Mouse (Mus musculus) embryonic facial prominence, embryonic 11.5 days (tissue): ENCODE measurements around the gene Olfr883. TPM values are rescaled to one million over a fixed set of nuclear protein-coding genes. Genes with fewer than 3 reads are reported as not detected.

Source experiments
- ATAC-seq: fragments of 200-750 bp; cut with Nextera tagmentation; replicated peaks from 2 replicates; pipeline ENCODE4 v1.8.0; 2017; ENCODE audit warnings: low read depth; ENCODE audit not compliant: insufficient number of reproducible peaks, low FRiP score, low TSS enrichment
- DNase-seq: peaks from one replicate; pipeline ENCODE4 v3.0.0-alpha.2; 2015; ENCODE audit warnings: low spot score
- H3K27ac ChIP-seq: fragments of 300-500 bp; sonication (generic); replicated peaks from 2 replicates; pipeline ENCODE4 v1.5.1; 2014; ENCODE audit warnings: mild to moderate bottlenecking, low read depth, low read length, control low read depth
- H3K27me3 ChIP-seq: fragments of 300-500 bp; sonication (generic); 2 replicates; pipeline ENCODE4 v1.6.1; 2014; ENCODE audit warnings: mild to moderate bottlenecking, low read length, moderate library complexity, mixed read lengths; ENCODE audit not compliant: control insufficient read depth, insufficient read depth
- H3K36me3 ChIP-seq: fragments of 300-500 bp; sonication (generic); replicated peaks from 2 replicates; pipeline ENCODE4 v1.6.1; 2014; ENCODE audit warnings: low read depth, mild to moderate bottlenecking, low read length, moderate library complexity, mixed read lengths; ENCODE audit not compliant: control insufficient read depth, insufficient read depth
- H3K4me1 ChIP-seq: fragments of 300-500 bp; sonication (generic); 2 replicates; pipeline ENCODE4 v1.6.1; 2014; ENCODE audit warnings: low read length, mixed read lengths; ENCODE audit not compliant: control insufficient read depth, insufficient read depth
- H3K4me2 ChIP-seq: fragments of 300-500 bp; sonication (generic); 2 replicates; pipeline ENCODE4 v1.6.1; 2014; ENCODE audit warnings: low read depth, mild to moderate bottlenecking, control low read depth, low read length, moderate library complexity
- H3K4me3 ChIP-seq: fragments of 300-500 bp; sonication (generic); 2 replicates; pipeline ENCODE4 v1.5.1; 2014; ENCODE audit warnings: low read depth, low read length, control low read depth
- H3K9ac ChIP-seq: fragments of 300-500 bp; sonication (generic); replicated peaks from 2 replicates; pipeline ENCODE4 v1.6.1; 2014; ENCODE audit warnings: mild to moderate bottlenecking, control low read depth, low read length
- H3K9me3 ChIP-seq: fragments of 300-500 bp; sonication (generic); replicated peaks from 2 replicates; pipeline ENCODE4 v1.6.1; 2016; ENCODE audit warnings: mild to moderate bottlenecking, low read length, inconsistent platforms, mixed read lengths; ENCODE audit not compliant: control insufficient read depth
- WGBS: fragments of 180-500 bp; shearing (Covaris S2); extraction: QIAGEN DNeasy Blood & Tissue Kit; methylation state at CpG from one replicate; pipeline ENCODE4 v1.1.7; 2014; 5-methylcytosine and 5-hydroxymethylcytosine counted together
- polyA plus RNA-seq: library from polyadenylated mRNA; unstranded; fragments of >200 nt; fragmentation: Nextera tagmentation; extraction: Ambion mirVana; gene quantifications from 2 replicates; pipeline ENCODE4 v1.2.1, GENCODE M21; 2014

Gene Olfr883
- polyA plus RNA-seq = not detected in 2 replicates

DNA sequence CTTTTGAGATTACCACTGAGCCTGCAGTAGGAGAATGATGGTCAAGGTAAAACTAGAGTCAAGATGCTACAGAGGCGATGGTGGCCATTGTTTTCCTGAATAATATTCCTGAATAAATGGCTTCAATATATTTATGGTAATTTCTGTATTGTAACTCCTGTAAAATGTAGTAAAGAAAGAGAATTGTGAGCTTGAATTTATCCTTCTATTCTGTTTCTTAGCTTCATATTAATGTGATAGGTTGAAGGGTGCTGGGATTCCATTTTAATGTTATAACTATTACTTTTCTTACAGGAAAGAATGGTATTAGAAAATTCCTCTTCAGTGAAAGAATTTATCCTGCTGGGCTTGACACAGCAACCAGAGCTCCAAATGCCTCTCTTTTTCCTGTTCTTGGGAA, at the start of gene Olfr883:
TSS of gene Olfr883 (plus strand) at position 301 of the 400 bp plus-strand sequence.
- ATAC-seq = no peak
- H3K27me3 ChIP-seq = no peaks in the 10 kb centered on the region

DNA sequence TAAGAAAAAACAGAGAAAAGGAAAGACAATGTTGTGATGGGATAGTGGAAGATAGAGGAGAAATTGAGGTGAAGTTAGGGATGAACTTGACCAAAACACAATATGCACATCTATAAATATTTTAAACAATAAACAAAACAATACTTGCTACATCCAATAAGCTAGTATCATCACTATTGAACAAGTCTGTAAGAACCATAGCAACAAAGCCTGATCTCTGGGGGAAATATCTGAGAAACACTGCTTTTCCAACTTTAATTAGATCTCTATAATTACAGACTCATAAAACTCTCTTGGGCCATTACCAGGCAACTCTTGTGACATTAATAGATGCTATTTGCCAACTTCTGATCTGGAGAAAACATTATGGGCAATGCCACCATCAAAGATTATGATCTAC, 34.1 kb upstream of the Olfr883 start, which contains the start of gene Olfr881:
TSS of gene Olfr881 (plus strand) at position 301 of the 400 bp plus-strand sequence.
- Histone ChIP-seq H3K4me3 (no peak within 1 kb of the TSS), H3K4me1 (no peaks in the 10 kb centered on the region), H3K27ac (no peak within 1 kb of the TSS), H3K4me2 (no peak within 1 kb of the TSS), H3K9me3 (no peaks in the 10 kb centered on the region), H3K36me3 (no peaks in the 10 kb centered on the region), H3K9ac (no peak within 1 kb of the TSS), H3K27me3 (no peaks in the 10 kb centered on the region)
- no peak for ATAC-seq
- DNase-seq = no peak

More for the DNA sequence above, at the start of gene Olfr883:
- no peaks in the 10 kb centered on the region for H3K36me3 ChIP-seq
- no peak within 1 kb of the TSS for H3K9ac ChIP-seq
- 90% methylated on average over 1 of the region's 1 CpGs for WGBS
- no peak within 1 kb of the TSS for H3K27ac ChIP-seq
- H3K4me1 ChIP-seq = no peaks in the 10 kb centered on the region
- H3K4me3 ChIP-seq = no peak within 1 kb of the TSS
- DNase-seq = no peak
- H3K4me2 ChIP-seq = no peak within 1 kb of the TSS
- no peaks in the 10 kb centered on the region for H3K9me3 ChIP-seq

DNA sequence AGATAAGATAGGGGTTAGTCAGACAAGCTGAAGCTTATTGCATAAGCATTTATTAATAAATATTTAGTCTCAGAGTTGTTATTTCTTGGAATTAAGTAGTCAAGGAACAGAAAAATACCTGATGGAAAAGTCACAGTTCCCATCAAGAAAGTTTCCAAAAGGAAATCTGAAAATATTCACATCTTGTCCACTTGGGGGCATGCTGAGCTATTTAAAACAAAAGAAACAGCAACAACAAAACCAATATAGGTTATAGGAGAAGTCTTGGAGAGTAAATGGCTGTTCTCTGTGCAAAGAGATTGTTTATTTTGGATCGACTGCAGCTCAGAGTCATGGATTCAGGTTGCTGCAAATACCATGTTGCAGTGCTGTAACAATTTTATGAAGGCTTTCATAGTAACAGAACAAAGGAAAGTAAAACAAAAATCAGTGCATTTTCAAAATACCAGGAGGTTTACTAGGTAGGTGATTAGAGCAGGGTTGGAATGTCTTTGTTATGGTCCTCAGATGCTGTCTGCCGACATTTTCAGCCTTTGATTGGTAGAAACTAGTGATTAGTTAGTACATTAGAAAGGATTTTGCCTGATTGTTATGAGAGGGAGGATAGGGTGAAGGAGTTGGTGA, 26.9 kb upstream of the Olfr883 start:
- 50% methylated on average over 2 of the region's 2 CpGs for WGBS

DNA sequence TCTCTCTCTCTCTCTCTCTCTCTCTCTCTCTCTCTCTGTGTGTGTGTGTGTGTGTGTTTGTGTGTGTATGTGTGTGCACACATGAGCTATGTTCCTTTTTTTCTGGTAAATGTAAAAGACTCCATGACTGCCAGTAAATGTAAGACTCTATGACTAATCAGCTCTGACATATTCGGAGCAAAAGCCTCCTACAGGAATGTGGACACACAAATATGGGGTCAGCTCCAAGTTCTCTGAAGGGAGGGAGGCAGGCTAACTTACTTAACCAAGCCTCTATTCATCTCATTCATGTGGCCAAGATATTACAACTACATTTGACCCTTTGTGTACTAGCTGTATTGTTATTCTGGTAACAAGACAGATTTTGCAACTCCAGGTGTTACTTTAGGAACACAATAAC, 25.6 kb upstream of the Olfr883 start:
- 65% methylated on average over 1 of the region's 1 CpGs for WGBS
- Histone ChIP-seq H3K4me2 (no peak overlapping the region), H3K9ac (no peak overlapping the region), H3K27me3 (no peaks in the 10 kb centered on the region), H3K4me3 (no peak overlapping the region), H3K36me3 (no peaks in the 10 kb centered on the region), H3K9me3 (no peaks in the 10 kb centered on the region), H3K4me1 (no peaks in the 10 kb centered on the region), H3K27ac (no peak overlapping the region)
- no peak for DNase-seq
- no peak for ATAC-seq

More for the DNA sequence above, 26.9 kb upstream of the Olfr883 start:
- no peak overlapping the region for H3K4me3 ChIP-seq
- H3K9ac ChIP-seq = no peak overlapping the region
- no peak overlapping the region for H3K27ac ChIP-seq
- H3K27me3 ChIP-seq = no peaks in the 10 kb centered on the region
- no peaks in the 10 kb centered on the region for H3K4me1 ChIP-seq
- no peaks in the 10 kb centered on the region for H3K36me3 ChIP-seq
- no peaks in the 10 kb centered on the region for H3K9me3 ChIP-seq
- no peak overlapping the region for H3K4me2 ChIP-seq
- ATAC-seq (no peak), DNase-seq (peak; percentile 33)

DNA sequence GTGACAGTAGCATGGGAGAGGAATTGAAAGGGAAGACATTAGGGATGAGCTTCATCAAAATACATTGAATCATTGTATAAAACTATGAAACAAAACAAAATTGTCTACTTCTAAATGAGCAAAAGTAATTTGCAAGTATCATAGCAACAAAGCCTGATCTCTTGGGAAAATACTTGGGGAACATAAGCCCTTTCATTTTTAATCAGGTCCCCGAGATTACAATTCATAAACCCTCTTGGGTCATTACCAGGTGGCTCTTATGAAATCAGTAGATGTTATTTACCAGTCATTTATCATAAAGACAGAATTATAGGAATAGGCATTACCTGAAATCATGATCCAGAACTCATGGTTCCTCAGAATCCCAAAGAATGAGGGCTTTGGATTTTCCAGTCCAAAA, 20.6 kb downstream of the Olfr883 start, which contains the start of gene Olfr884:
TSS of gene Olfr884 (plus strand) at position 301 of the 400 bp plus-strand sequence.
- 55% methylated on average over 1 of the region's 1 CpGs for WGBS

DNA sequence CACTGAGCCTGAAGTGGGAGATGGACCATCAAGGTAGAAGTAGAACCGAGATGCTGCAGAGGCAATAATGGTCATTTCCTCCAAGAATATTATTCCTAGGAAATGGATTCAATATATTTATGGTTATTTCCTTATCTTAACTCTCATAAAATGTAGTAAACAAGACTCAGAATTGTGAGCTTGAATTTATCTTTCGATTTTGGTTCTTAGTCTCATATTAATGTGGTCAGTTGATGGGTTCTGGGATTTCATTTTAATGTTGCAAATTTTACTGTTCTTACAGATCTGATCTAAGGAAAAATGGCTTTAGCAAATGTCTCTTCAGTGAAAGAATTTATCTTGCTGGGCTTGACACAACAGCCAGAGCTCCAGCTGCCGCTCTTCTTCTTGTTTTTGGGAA, 35.4 kb downstream of the Olfr883 start, which contains the start of gene Olfr885:
TSS of gene Olfr885 (plus strand) at position 301 of the 400 bp plus-strand sequence.
- H3K4me2 ChIP-seq = no peak within 1 kb of the TSS
- DNase-seq (no peak), ATAC-seq (no peak)
- no peaks in the 10 kb centered on the region for H3K4me1 ChIP-seq
- 85% methylated on average over 3 of the region's 3 CpGs for WGBS
- H3K9ac ChIP-seq = no peak within 1 kb of the TSS
- no peaks in the 10 kb centered on the region for H3K9me3 ChIP-seq
- H3K4me3 ChIP-seq = no peak within 1 kb of the TSS
- no peaks in the 10 kb centered on the region for H3K36me3 ChIP-seq
- H3K27me3 ChIP-seq = no peaks in the 10 kb centered on the region
- H3K27ac ChIP-seq = no peak within 1 kb of the TSS

More for the DNA sequence above, 20.6 kb downstream of the Olfr883 start, which contains the start of gene Olfr884:
- no peaks in the 10 kb centered on the region for H3K4me1 ChIP-seq
- DNase-seq = no peak
- H3K9ac ChIP-seq = no peak within 1 kb of the TSS
- H3K9me3 ChIP-seq = no peaks in the 10 kb centered on the region
- H3K27me3 ChIP-seq = no peaks in the 10 kb centered on the region
- no peak within 1 kb of the TSS for H3K4me2 ChIP-seq
- no peaks in the 10 kb centered on the region for H3K36me3 ChIP-seq
- H3K27ac ChIP-seq = no peak within 1 kb of the TSS
- H3K4me3 ChIP-seq = no peak within 1 kb of the TSS
- no peak for ATAC-seq

Other genes with a start within 250 kb of the Olfr883 start
- not detected in 2 replicates for gene Olfr876, start 222.8 kb upstream of the Olfr883 start, polyA plus RNA-seq
- not detected in 2 replicates for gene Olfr877, start 171.5 kb upstream of the Olfr883 start, polyA plus RNA-seq
- 0.04 TPM in 1 of 2 replicates, not detected in the other for gene Olfr145, start 129.1 kb upstream of the Olfr883 start, polyA plus RNA-seq
- gene Olfr878, start 108.0 kb upstream of the Olfr883 start, polyA plus RNA-seq = not detected in 2 replicates
- gene Olfr881, start 34.0 kb upstream of the Olfr883 start, polyA plus RNA-seq = not detected in 2 replicates
- not detected in 2 replicates for gene Olfr884, start 20.7 kb downstream of the Olfr883 start, polyA plus RNA-seq
- gene Olfr885, start 35.5 kb downstream of the Olfr883 start, polyA plus RNA-seq = not detected in 2 replicates
- gene Olfr887, start 58.3 kb downstream of the Olfr883 start, polyA plus RNA-seq = not detected in 2 replicates
- gene Olfr888, start 82.3 kb downstream of the Olfr883 start, polyA plus RNA-seq = not detected in 2 replicates
- gene Olfr889, start 89.4 kb downstream of the Olfr883 start, polyA plus RNA-seq = 0.04 and 0.13 TPM in 2 replicates
- not detected in 2 replicates for gene Olfr890, start 116.7 kb downstream of the Olfr883 start, polyA plus RNA-seq
- gene Olfr891, start 155.0 kb downstream of the Olfr883 start, polyA plus RNA-seq = not detected in 2 replicates
- gene Olfr893, start 182.6 kb downstream of the Olfr883 start, polyA plus RNA-seq = not detected in 2 replicates
- not detected in 2 replicates for gene Olfr894, start 192.2 kb downstream of the Olfr883 start, polyA plus RNA-seq
- gene Olfr143, start 227.0 kb downstream of the Olfr883 start, polyA plus RNA-seq = not detected in 2 replicates
- gene Olfr895, start 242.0 kb downstream of the Olfr883 start, polyA plus RNA-seq = not detected in 2 replicates